Mouse (Mus musculus): ENCODE measurements at regions not wholly inside any gene's neighbourhood (a gene's known extent, or its start where the extent isn't known, plus 50 kb on each side); places are given as distances from the start of the nearest gene placed in this dataset.

DNA sequence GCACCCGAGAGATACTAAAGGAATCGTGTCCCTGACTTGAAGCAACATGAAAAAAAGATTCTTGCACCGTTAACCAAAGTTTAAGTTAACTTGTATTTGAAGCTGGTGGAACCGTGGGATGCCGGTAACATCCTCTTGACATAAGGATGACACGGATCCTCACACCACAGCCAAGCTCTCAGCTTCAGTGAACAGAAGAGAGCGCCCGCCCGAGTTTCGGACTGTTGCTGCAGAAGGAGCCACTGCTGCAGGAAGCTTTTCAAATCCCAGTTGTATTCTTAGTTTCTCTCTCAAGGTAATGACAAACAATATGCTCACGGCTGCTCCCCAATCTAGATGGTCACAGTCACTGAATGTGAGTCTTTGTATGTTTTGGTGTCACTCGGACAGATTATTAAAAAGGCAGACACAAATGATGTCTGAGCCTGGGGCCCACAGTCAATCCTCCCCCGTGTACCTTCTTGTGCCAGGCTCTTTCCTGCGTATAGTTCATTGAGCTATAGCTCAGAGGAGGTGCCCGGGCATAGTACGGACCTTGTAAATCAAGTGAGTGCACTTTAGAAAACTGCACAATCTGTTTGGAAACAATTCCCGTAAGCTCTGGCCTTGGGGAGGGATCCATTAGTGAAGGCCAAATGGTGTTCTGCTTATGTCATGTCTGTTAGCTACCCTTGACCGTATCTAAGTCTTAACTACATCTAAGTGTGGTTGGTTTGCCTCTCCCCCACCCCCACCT, 99.3 kb upstream of the Ankrd55 start:
- no peak for ATAC-seq (ENCODE audit: insufficient number of reproducible peaks, insufficient read depth, low FRiP score, low TSS enrichment, low read depth)
- H3K9me3 ChIP-seq: no peaks in the 10 kb centered on the region
- no peak overlapping the region for H3K27ac ChIP-seq
- H3K27me3 ChIP-seq: no peaks in the 10 kb centered on the region
- no peak overlapping the region for H3K4me3 ChIP-seq (replicated peaks)
- no peak overlapping the region for H3K4me2 ChIP-seq
- H3K36me3 ChIP-seq: no peaks in the 10 kb centered on the region
- 91% methylated on average over 18 of the region's 18 CpGs for WGBS
- peaks cover 16% of the 10 kb centered on the region for H3K4me1 ChIP-seq (replicated peaks)
- H3K9ac ChIP-seq (replicated peaks): no peak overlapping the region

GRCm38 (mm10) chr13:112189605-112190004, 98.6 kb upstream of the Ankrd55 start:
- peaks cover 16% of the 10 kb centered on the region for H3K4me1 ChIP-seq (replicated peaks)
- no peak overlapping the region for H3K4me2 ChIP-seq
- H3K27me3 ChIP-seq: no peaks in the 10 kb centered on the region
- no peak for ATAC-seq (ENCODE audit: insufficient number of reproducible peaks, insufficient read depth, low FRiP score, low TSS enrichment, low read depth)
- no peak overlapping the region for H3K4me3 ChIP-seq (replicated peaks)
- 60% methylated on average over 5 of the region's 5 CpGs for WGBS
- H3K36me3 ChIP-seq: no peaks in the 10 kb centered on the region
- no peak overlapping the region for H3K27ac ChIP-seq
- H3K9me3 ChIP-seq: no peaks in the 10 kb centered on the region
- no peak overlapping the region for H3K9ac ChIP-seq (replicated peaks)

GRCm38 (mm10) chr13:112192192-112192905, 95.9 kb upstream of the Ankrd55 start:
- ATAC-seq (ENCODE audit: insufficient number of reproducible peaks, insufficient read depth, low FRiP score, low TSS enrichment, low read depth): no peak
- no peak overlapping the region for H3K9ac ChIP-seq (replicated peaks)
- H3K4me3 ChIP-seq (replicated peaks): no peak overlapping the region
- no peak overlapping the region for H3K27ac ChIP-seq
- H3K36me3 ChIP-seq: no peaks in the 10 kb centered on the region
- WGBS: 64% methylated on average over 9 of the region's 9 CpGs
- no peak overlapping the region for H3K4me2 ChIP-seq
- no peaks in the 10 kb centered on the region for H3K9me3 ChIP-seq
- H3K27me3 ChIP-seq: no peaks in the 10 kb centered on the region
- peaks cover 11% of the 10 kb centered on the region for H3K4me1 ChIP-seq (replicated peaks)

DNA sequence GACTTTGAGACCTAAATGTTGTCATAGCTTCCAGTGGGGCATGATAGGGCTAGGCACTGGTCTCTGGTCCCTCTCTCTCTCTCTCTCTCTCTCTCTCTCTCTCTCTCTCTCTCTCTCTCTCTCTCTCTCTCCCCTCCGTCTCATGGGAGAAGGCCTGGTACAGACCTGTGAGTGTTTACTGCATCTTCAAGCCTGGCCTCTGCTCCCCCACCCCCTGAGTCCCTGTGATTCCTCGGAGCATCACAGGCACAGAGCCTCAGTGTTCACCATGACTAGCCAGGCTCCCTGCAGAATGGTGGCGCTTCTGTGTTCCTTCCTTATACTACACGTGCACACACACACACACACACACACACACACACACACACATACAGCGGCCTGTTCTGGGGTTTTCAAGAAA, 94.6 kb upstream of the Ankrd55 start:
- ATAC-seq (ENCODE audit: insufficient number of reproducible peaks, insufficient read depth, low FRiP score, low TSS enrichment, low read depth): no peak
- no peaks in the 10 kb centered on the region for H3K36me3 ChIP-seq
- WGBS: 71% methylated on average over 5 of the region's 5 CpGs
- H3K27me3 ChIP-seq: no peaks in the 10 kb centered on the region
- no peak overlapping the region for H3K4me2 ChIP-seq
- no peaks in the 10 kb centered on the region for H3K9me3 ChIP-seq
- H3K4me1 ChIP-seq (replicated peaks): peaks cover 13% of the 10 kb centered on the region
- no peak overlapping the region for H3K9ac ChIP-seq (replicated peaks)
- no peak overlapping the region for H3K4me3 ChIP-seq (replicated peaks)
- H3K27ac ChIP-seq: no peak overlapping the region

- H3K4me1 ChIP-seq (replicated peaks): peaks cover 11% of the 10 kb centered on the region
- no peak overlapping the region for H3K4me2 ChIP-seq
- no peak overlapping the region for H3K9ac ChIP-seq (replicated peaks)
- ATAC-seq (ENCODE audit: insufficient number of reproducible peaks, insufficient read depth, low FRiP score, low TSS enrichment, low read depth): no peak
- no peaks in the 10 kb centered on the region for H3K27me3 ChIP-seq
- H3K4me3 ChIP-seq (replicated peaks): no peak overlapping the region
- WGBS: 76% methylated on average over 5 of the region's 5 CpGs
- H3K36me3 ChIP-seq: no peaks in the 10 kb centered on the region
- H3K27ac ChIP-seq: no peak overlapping the region
- H3K9me3 ChIP-seq: no peaks in the 10 kb centered on the region
These were observed 93.3 kb upstream of the Ankrd55 start for GRCm38 (mm10) chr13:112194991-112195390.

- Histone ChIP-seq H3K9ac (replicated peaks) (no peak overlapping the region), H3K4me2 (peak overlapping the region; percentile 42), H3K9me3 (no peaks in the 10 kb centered on the region), H3K27me3 (no peaks in the 10 kb centered on the region), H3K36me3 (no peaks in the 10 kb centered on the region), H3K27ac (no peak overlapping the region), H3K4me1 (replicated peaks) (peaks cover 10% of the 10 kb centered on the region), H3K4me3 (replicated peaks) (no peak overlapping the region)
- 7% methylated on average over 13 of the region's 13 CpGs for WGBS
- no peak for ATAC-seq (ENCODE audit: insufficient number of reproducible peaks, insufficient read depth, low FRiP score, low TSS enrichment, low read depth)
These were observed 91.5 kb upstream of the Ankrd55 start for GRCm38 (mm10) chr13:112196789-112197188.

- 87% methylated on average over 8 of the region's 8 CpGs for WGBS
These were observed 84.5 kb upstream of the Ankrd55 start for GRCm38 (mm10) chr13:112203721-112204120.

GRCm38 (mm10) chr13:112204204-112204603, 84.0 kb upstream of the Ankrd55 start:
- Histone ChIP-seq H3K27ac (no peak overlapping the region), H3K9me3 (no peaks in the 10 kb centered on the region), H3K36me3 (no peaks in the 10 kb centered on the region), H3K4me3 (replicated peaks) (no peak overlapping the region), H3K9ac (replicated peaks) (no peak overlapping the region), H3K4me2 (no peak overlapping the region), H3K4me1 (replicated peaks) (peaks cover 5% of the 10 kb centered on the region; the same call in 1 of the 2 replicates), H3K27me3 (no peaks in the 10 kb centered on the region)
- ATAC-seq (ENCODE audit: insufficient number of reproducible peaks, insufficient read depth, low FRiP score, low TSS enrichment, low read depth): no peak
- 89% methylated on average over 3 of the region's 3 CpGs for WGBS

More at GRCm38 (mm10) chr13:112203721-112204120, 84.5 kb upstream of the Ankrd55 start:
- no peak overlapping the region for H3K4me3 ChIP-seq (replicated peaks)
- no peaks in the 10 kb centered on the region for H3K27me3 ChIP-seq
- H3K9me3 ChIP-seq: no peaks in the 10 kb centered on the region
- ATAC-seq (ENCODE audit: insufficient number of reproducible peaks, insufficient read depth, low FRiP score, low TSS enrichment, low read depth): no peak
- H3K4me2 ChIP-seq: no peak overlapping the region
- H3K27ac ChIP-seq: no peak overlapping the region
- peaks cover 5% of the 10 kb centered on the region; the same call in 1 of the 2 replicates for H3K4me1 ChIP-seq (replicated peaks)
- no peaks in the 10 kb centered on the region for H3K36me3 ChIP-seq
- H3K9ac ChIP-seq (replicated peaks): no peak overlapping the region

GRCm38 (mm10) chr13:112204813-112205212, 83.4 kb upstream of the Ankrd55 start:
- no peak for ATAC-seq (ENCODE audit: insufficient number of reproducible peaks, insufficient read depth, low FRiP score, low TSS enrichment, low read depth)
- Histone ChIP-seq H3K27me3 (no peaks in the 10 kb centered on the region), H3K27ac (no peak overlapping the region), H3K9me3 (no peaks in the 10 kb centered on the region), H3K4me1 (replicated peaks) (peaks cover 5% of the 10 kb centered on the region; the same call in 1 of the 2 replicates), H3K4me2 (no peak overlapping the region), H3K36me3 (no peaks in the 10 kb centered on the region), H3K9ac (replicated peaks) (no peak overlapping the region), H3K4me3 (replicated peaks) (no peak overlapping the region)
- 81% methylated on average over 5 of the region's 5 CpGs for WGBS

GRCm38 (mm10) chr13:112207617-112208235, 80.5 kb upstream of the Ankrd55 start:
- Histone ChIP-seq H3K36me3 (no peaks in the 10 kb centered on the region), H3K4me2 (no peak overlapping the region), H3K27me3 (no peaks in the 10 kb centered on the region; the same call in 1 of the 2 replicates), H3K9ac (replicated peaks) (no peak overlapping the region), H3K9me3 (no peaks in the 10 kb centered on the region), H3K4me3 (replicated peaks) (no peak overlapping the region), H3K4me1 (replicated peaks) (peaks cover 8% of the 10 kb centered on the region; the same call in 1 of the 2 replicates), H3K27ac (no peak overlapping the region)
- ATAC-seq (ENCODE audit: insufficient number of reproducible peaks, insufficient read depth, low FRiP score, low TSS enrichment, low read depth): no peak
- WGBS: 46% methylated on average over 12 of the region's 12 CpGs

DNA sequence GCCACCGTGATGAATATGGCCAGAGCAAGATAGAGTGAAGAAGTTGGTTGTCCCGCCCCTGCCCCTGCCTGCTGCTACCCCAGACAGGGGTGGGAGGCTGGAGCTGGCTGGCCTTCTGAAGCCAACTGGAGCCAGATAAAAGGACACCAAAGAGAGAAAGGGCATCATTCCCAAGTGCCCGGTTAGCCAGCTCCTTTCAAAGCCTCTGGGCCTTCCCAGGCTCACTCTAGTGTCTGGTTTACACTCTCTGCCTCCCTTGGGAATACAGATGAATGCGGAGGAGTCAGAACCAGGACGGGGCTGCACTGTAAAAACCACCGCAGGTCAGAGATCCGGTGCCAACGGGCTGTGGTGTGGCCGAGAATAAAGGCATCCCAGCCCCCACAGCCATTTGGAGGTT, 76.4 kb upstream of the Ankrd55 start:
- 72% methylated on average over 9 of the region's 9 CpGs for WGBS
- no peaks in the 10 kb centered on the region; the same call in 1 of the 2 replicates for H3K27me3 ChIP-seq
- H3K9me3 ChIP-seq: no peaks in the 10 kb centered on the region
- H3K4me3 ChIP-seq (replicated peaks): no peak overlapping the region
- ATAC-seq (ENCODE audit: insufficient number of reproducible peaks, insufficient read depth, low FRiP score, low TSS enrichment, low read depth): no peak
- no peak overlapping the region for H3K9ac ChIP-seq (replicated peaks)
- no peak overlapping the region for H3K27ac ChIP-seq
- H3K36me3 ChIP-seq: no peaks in the 10 kb centered on the region
- H3K4me2 ChIP-seq: no peak overlapping the region
- H3K4me1 ChIP-seq (replicated peaks): peaks cover 8% of the 10 kb centered on the region; the same call in 1 of the 2 replicates
